Mouse (Mus musculus) hindlimb bud, embryonic 11.5 days (tissue): ENCODE measurements at regions not wholly inside any gene's neighbourhood (a gene's known extent, or its start where the extent isn't known, plus 50 kb on each side); places are given as distances from the start of the nearest gene placed in this dataset.
"Not testable (repeated sequence)": the region's sequence is repeated elsewhere in the genome, so short reads cannot be mapped to it uniquely, and the experiment has no call there.

ENCODE experiments used
- DNase-seq: peaks from one replicate; pipeline ENCODE4 v3.0.0-alpha.2; 2012; ENCODE audit warnings: low read depth, low spot score; ENCODE audit errors: extremely low spot score

DNA sequence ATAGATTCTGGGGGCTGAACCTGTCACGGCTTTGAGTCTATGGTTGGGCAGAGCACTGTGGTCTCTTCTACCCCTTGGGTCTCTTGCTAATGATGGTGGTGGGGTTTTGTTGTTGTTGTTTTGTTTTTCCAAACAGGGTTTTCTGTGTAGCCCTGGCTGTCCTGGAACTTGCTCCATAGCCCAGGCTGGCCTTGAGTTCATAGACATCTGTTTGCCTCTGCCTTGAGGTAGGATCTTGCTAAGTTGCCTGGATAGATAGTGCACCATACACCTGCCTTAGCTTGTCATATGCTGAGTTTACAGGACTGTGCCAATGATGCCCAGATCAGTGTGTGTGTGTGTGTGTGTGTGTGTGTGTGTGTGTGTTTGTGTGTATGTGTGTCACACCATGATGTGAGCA is 121.6 kb upstream of the Cpsf6 start:
- DNase-seq, result no peak

DNA sequence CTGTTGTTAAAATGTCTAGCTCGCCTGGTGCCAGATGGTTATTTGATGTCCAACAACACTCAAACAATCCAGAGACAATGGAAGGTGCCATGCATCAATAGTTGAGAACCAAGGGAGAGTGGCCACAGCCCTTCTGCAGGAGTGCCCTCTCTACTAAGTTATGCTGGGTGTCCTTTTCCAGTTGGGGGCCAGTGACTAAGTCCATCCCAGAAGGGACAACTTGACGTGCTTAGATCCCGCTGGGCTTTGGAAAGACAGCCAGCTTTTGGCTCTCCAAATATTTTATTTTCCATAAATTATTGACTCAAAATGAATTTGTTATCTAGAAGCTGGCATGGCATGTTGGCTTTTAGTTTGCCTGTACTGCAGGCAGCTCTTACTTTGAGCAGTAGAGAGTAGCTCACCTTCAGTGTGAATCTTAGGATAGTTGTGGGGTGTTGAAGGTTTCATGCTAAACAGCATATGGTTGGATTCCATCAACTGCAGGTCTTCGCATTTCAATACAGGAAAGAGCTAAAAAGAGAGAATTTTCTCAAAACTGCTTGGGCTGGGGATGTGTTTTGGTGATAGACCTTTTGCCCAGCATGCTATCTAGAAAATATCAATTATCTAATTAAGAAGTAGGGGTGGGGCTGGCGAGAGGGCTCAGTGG is 120.8 kb upstream of the Cpsf6 start:
- DNase-seq, result no peak

DNA sequence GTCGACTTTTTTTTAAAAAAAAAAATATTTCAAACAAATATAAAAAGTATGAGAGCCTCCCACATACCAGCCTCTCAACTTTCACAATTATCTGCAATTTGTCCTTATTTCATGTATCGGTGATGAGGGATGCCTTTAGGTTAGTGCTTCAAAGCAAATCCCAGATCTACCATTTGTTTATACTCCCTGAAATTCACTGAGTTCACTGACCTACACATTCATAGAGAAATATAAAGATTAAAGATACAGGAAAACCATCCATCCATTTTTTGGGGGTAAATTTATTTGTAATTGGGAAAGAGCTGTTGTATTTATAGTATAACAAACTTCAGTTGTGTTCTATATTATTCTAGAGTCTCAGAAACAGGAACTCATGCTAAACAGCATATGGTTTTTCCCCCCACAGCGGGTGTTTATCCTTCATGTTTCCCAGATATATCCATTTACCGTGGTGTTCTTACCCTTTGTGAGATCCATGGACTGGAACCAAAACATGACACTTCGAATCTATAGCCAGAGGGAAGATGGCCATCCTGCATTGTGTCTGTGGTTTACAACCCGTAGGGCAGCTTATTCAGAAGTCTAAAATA is 120.1 kb upstream of the Cpsf6 start:
- DNase-seq, result no peak

DNA sequence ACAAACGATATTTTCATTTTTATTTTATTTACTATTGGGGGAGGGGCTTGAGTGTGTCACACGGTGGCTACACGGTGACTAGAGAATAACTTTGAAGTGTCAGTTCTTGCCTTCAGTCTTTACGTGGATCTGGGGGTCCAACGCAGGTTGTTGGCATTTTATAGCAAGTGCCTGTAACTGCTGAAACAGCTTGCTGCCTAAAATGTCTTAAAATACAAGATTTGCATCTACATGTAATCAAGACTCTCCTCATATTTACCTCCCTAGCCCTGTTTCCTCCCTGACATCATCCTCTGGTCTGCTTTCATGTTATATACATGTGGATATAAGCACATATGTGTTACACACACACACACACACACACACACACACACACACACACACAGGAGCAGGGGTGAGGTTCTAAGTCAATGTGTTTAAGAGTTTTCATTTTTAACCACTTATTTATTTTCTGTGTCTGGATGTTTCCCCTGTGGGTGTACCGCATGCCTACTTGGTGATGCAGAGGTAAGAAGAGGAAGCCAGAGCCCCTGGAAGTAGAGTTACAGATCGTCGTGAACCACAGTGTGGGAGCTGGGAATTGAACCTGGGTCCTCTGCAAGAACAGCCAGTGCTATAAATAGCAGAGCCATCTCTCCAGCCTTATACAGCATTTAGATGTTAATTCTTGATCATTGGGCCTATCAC is 119.5 kb upstream of the Cpsf6 start:
- DNase-seq, result no peak

DNA sequence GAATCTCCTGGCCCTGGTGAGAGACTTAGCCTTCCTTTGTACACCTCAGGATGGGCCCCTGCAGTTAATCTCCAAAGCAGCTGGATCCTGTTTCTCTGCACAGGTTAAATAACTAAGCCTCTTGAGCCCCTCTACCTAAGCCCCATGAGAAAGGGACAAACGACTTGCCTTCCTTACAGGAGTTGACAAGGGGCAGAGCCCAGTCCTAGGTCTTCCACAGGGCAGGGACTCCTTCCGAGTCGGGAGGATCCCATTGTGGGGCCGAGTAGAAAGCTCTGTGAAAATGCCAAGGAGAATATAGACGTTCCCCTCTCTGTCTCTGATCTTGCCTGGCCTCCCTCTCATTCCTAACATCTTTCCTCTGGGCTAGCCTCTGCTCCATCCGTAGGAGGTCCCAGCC is 118.7 kb upstream of the Cpsf6 start:
- no peak for DNase-seq

DNA sequence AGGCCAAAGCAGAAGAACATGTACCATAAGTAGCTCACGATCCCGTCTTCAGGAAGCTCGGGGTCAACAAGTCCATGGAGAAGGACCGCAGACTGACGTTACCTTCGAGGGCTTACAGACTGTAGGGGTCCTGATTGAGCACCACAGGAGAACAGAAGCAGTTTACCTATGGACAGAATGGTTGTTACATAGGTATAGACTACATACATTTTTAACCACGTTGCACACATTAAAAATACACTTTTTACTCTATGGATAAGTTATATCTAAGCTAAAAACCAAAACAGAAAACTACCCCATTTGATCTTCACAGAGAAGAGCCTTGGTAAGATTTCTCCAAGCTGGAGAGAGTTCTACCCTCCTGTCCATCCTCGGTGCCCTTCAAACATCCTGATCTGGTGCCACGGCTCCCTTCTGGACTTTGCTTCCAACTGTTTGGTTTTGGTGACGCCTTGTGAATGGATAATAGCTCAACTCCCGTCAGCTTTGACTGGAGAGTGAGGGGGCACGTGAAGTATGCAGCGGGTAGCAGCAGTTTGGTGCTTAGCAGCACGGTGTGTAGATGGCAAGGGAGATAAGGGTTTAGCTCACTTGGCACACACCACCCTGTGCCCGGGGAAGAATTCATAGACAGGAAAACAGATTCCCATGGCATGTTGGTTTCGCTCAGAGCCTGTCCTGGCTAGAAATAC is 117.9 kb upstream of the Cpsf6 start:
- no peak for DNase-seq

DNA sequence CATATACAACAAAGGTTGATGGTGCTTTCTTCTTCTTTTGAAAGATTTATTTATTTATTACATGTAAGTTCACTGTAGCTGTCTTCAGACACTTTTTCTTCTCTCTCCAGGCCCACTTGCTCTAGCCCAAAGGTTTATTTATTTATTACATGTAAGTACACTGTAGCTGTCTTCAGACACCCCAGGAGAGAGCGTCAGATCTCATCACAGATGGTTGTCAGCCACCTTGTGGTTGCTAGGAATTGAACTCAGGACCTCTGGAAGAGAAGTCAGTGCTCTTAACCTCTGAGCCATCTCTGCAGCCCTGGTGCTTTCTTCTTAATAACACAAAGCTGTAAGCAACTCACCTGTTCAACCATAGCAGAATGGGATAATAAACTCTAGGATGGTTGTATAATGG is 117.3 kb upstream of the Cpsf6 start:
- DNase-seq, result not testable (repeated sequence)

DNA sequence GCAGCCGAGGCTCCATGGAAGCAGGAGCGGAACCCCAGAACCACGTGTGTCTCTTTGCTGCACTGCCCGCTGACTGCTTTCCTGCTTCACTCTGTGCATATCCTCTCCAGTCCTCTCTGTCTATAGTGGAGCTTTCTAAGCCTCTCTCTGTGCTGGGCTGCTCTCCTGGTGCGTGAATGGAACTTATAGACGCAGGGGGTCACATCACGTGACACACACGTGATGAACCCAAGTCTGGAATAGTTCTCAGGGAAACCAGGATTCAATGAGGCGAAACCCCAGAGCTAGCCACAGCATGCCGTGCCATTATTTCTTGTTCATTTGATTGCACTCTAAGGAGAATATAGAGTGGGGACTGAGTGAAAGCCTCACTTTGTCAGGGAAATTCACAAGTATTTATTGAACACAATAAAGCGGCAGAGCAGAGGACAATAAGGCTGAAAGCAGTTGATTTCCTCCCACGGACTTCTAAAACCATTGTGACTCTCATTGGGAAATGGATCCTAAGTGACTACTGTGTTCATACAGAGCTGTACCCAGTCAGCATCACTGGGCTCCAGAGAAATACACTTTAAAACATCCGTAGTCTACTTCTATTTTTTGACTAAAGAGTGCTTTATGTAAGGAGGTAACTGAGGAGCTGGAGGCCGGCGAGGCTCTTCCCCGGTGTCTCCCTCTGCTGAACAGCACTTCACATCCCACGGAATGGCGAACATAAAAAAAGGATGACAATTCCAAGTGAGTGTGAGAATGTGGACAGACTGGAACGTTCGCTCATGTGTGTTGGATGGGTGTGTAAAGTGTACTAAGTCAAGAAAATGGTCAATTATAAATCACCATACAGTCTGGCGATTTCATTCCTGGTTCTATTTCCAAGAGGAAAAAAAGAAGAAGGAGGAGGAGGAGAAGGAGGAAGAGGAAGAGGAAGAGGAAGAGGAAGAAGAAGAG is 116.5 kb upstream of the Cpsf6 start:
- DNase-seq, result no peak

DNA sequence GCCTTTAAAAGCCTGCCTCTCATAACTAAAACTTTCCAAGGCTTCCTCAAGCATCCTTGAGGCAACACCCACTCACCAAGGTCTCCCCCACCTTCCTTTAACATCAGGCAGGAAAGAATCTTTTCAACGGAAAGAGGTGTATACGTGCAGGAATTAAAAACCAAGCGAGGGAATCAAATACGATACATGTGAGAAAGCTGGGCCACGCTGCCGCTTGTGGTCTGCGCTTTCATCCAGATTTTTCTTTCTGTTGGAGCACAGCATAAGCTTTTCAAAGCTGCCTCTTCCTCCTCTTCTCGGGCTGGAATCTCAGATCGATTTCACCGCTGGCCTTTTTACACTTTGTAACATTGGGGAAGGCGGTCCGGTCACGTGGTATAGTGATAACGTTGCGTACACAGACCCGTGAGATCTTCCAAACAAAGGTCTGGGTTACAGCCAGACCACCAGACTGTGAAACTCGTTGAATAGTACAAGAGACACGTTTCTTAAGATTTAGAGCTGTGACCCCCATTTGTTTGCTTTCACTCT is 114.4 kb upstream of the Cpsf6 start:
- no peak for DNase-seq

DNA sequence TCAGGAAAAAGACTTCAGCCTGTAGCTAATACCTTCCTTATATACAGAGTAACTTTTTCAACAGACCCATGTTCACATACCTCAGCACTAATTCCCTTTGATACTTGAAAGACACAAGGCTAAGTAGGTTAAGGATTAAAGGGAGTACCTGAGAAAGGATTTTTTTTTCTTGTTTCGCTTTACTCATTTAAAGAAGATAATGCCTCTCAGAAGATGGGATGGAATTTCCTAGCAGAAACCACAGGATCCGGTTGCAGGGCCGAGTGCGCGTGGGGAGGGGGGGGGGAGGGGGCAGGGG is 114.0 kb upstream of the Cpsf6 start:
- no peak for DNase-seq

DNA sequence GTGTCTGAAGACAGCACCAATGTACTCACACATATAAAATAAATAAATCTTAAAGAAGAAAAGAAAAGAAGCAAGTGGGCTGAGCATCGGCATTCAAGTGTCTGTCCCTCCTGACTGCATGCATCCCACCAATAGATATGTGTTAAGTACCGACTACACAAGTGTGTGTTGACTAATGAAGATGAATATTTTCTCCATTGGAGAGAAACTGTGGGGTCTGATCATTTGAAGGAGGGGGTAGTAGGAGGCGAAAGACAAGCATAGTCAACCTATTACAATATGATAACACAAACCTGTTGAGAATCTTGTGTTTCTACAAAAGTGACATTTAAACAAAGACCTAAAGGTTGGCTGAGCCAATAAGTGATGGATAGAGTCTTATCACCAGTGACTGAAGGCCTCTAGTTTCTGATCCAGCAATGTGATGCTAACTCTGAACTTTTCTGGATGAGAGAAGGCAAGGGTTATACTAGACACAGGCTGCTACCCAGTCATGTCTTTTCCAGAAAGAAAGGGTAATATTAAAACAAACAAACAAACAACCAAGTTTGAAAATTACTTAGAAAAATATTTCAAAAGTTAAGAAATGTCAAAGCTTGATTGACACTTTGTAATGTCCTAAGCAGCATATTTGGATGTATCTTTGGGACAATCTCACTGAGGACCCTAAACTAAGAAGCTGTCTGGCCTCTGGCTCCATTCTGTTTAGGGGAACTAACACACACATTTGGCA is 113.4 kb upstream of the Cpsf6 start:
- no peak for DNase-seq

DNA sequence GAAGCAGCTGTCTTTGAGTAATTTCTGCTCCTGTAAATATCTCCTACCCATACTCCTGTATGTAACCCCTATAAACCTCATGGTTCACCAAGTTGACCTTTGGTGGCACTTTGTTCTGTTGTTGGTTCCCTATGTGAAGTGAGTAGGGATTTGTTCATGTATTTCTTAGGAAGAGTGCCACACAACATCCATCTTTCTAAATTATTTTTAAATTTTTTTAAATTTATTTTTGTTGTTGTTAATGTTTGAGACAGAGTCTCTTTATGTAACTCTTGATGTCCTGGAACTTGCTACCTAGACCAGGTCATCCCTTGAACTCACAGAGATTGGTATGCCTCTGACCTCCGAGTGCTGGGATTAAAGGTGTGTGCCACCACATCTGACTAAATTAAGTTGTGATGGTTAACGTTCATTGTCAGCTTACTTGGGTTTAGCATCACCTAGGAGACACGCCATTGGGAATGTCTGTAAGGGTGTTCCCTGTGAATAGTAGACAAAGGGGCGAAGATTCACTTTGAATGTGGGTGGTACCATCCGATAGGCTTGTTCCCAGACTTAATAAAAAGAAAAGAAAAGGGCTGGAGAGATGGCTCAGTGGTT is 112.7 kb upstream of the Cpsf6 start:
- no peak for DNase-seq

DNA sequence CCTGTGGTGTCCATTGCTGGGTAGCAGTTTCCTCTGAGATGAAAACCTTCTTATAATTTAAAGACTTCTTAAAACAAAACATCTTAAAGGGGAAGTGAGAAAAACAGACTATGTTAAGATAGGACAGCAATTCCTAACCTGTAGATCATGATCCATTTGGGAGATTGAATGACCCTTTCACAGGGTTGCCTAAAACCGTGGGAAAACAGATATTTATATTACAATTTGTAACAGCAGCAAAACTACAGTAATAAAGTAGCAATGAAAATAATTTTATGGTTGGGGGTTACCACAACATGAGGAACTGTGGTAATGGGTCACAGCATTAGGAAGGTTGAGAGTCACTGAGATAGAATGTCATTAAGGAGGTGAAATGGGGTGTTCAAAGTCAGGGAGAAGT is 111.9 kb upstream of the Cpsf6 start:
- no peak for DNase-seq

DNA sequence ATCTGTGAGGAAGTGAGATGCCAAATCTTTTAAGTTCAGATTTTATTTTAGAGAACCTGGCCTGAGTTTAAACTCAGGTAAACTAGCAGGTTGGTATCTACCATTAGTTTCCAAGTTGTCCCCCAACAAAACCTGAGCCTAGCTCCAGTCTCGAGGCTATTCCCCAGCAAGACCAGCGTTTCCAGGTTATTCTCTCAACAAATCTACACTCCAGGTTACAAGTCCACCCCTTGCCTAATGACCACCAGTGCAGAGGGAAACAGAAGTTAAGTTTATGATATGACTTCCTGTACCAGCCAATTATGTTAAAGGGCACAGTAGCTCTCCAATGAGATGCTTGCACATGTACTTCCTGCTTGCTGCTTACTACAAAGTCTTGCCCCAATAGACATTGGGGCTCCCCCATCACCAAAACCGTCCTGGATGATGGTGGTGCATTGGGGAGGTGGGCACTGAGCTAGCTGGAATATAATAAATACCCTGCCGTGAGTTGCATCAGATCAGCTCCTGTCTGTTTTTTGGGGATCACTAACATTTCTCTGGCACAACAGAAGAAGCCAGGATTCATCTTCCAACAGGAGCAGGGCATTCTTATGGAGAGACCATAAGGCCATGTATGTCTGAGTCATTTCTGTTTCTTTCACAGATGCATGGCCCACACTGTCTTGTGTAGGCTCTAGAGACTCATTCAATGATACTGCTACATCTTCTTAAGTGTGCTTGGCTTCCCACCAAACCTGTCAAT is 111.2 kb upstream of the Cpsf6 start:
- no peak for DNase-seq

DNA sequence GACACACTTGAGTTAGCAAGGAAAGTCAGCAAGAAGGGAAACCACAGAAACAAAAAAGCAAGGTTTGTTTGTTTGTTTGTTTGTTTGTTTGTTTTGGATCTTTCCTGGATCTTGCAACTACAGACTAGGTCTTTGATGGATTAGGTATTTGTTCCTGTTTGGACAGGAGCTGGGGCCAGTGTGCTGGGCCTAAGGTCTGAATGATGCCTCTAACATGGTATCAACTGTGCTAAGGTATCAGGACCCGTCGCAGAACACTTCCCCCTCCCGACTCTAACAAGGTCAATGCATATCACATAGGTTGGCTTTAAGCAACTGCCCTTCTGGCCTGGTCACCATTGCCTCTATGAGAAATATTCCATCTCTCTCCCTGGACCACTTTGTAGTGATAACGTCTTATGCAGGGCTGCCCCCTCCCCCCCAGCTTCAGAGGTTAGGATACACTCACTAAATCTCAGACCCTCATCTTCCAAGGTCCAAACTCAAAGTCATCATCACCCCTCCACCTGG is 103.3 kb upstream of the Cpsf6 start:
- no peak for DNase-seq

DNA sequence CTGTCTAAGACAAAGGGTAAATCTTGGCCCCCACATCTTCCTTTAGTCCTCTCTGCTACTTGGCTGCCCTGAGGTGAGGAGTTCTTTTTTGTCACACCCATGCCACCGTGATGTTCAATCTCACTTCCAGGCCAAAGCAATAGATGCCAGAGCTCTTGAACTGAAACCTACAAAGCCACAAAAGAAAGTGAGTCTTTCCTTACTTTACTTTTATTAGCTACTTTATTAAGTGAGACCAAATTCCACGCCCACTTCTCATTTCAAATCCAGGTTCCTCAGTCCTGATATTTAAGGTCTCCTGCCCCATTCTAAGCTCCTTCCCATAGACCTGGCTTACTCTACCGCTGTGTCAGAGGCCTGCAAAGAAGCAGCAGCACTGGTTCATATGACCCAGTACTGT is 102.5 kb upstream of the Cpsf6 start:
- DNase-seq, result no peak

DNA sequence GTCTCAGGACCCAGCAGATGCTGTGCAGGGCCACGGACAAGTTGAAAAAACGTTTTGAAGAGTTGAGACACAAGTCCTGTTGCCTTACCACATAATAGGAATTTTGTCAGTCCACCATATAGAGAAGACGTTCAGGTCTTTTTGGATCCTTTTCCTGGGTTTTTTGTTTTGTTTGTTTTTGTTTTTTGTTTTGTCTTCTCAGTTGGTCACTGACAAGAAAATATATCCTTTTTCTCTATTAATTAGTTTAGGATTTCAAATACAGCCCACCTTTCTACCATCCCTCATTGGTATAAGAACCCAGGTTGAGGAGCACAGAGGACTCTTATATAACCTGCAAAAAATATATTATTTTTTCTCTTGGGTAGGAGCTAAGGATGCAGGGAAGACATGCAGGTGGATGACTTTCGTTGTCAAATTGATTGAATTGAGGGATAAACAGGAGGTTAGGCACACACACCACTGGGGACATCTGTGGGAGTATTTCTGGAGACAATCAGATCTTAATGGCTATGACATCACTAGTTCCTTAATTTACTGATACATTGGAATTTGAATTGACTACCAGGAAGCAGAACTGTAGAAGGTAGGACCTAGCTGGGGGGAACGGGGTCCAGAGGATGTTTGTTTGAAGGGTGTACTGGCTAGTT is 101.7 kb upstream of the Cpsf6 start:
- no peak for DNase-seq

DNA sequence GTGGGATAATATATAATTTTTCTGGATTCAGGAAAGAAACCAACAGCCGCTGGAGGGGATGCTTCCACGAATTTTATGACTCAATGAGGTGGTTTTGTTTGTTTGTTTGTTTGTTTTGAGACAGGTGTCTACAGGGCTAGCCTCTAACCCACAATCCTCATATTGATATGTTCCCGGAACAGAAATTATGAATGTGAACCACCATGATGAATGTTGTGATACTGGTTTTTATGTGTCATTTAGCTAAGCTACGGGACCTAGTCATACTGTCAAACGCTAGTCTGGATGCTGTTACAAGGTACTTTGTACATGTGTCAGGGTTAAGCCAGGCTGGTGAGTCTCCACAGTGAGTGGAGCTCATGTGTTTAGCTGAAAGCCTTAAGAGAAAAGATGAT is 100.6 kb upstream of the Cpsf6 start:
- DNase-seq, result no peak
